ENCODE assay signal across 9 mouse cellular contexts in the genomic region with DNA sequence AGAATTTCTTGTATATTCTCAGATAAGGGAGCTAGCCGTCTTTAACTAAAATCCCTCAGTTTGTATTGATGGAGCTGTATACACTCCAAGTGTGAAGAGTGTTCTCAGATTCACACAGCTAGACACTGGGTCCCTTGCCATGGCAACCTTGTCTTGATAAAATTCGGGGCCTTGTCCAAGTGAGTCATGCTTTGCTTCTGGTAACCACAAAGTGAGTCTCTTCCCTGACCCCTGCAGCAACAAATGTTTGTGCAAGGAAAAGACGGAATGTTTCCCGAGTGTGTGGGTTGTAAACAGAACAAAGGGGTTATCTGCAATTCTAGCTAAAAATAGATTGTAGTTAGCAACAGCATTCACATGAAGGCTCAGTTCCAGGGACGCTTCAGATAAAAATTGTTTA.
DNase-seq lines count a peak whose midpoint lies in the region; ATAC-seq lines count a peak whose summit lies in the region.
"Had no signal": no experiment of that assay in that cellular context is flagged by ENCODE, and none has a peak within 500 bp of the region (broad histone marks: within the 10 kb centered on the region; RNA-seq: fewer than 3 reads in every experiment).

No protein-coding gene starts in this region.

- H3K36me3 ChIP-seq in heart, embryonic 11.5 days (ENCODE audit: control insufficient read depth, insufficient read depth, low read length): no peaks in the 10 kb centered on the region
- H3K36me3 ChIP-seq in limb, embryonic 10.5 days: no peaks in the 10 kb centered on the region
- H3K36me3 ChIP-seq: embryonic facial prominence, embryonic 12.5 days had no signal

- no peak overlapping the region for H3K4me2 ChIP-seq in heart, embryonic 11.5 days
- H3K4me2 ChIP-seq: embryonic facial prominence, embryonic 12.5 days had no signal

- no peak overlapping the region for H3K27ac ChIP-seq in heart, embryonic 11.5 days (ENCODE audit: low read depth, low read length)
- H3K27ac ChIP-seq in limb, embryonic 10.5 days: no peak overlapping the region
- H3K27ac ChIP-seq: embryonic facial prominence, embryonic 12.5 days had no signal

- H3K4me1 ChIP-seq in heart, embryonic 11.5 days (ENCODE audit: control insufficient read depth, insufficient read depth, low read length): peaks cover 3% of the 10 kb centered on the region; the same call in 1 of the 2 replicates
- H3K4me1 ChIP-seq in limb, embryonic 10.5 days: no peaks in the 10 kb centered on the region
- H3K4me1 ChIP-seq: embryonic facial prominence, embryonic 12.5 days had no signal

- no peaks in the 10 kb centered on the region for H3K9me3 ChIP-seq in heart, embryonic 11.5 days (replicated peaks; ENCODE audit: control insufficient read depth, low read length)
- no peaks in the 10 kb centered on the region for H3K9me3 ChIP-seq in limb, embryonic 10.5 days (replicated peaks)
- H3K9me3 ChIP-seq: embryonic facial prominence, embryonic 12.5 days had no signal

- DNase-seq in heart, adult 18-20 months: peak; percentile 60 to 73
- DNase-seq in 3134 (ENCODE audit: extremely low read depth, insufficient read length, low spot score): peak; percentile 24
- DNase-seq in brain, adult 2 months (ENCODE audit: low read depth, low spot score): peak; percentile 75
- DNase-seq in kidney, postnatal 36 days: peak; percentile 7 to 62
- no peak for DNase-seq in spleen, postnatal 14 days (ENCODE audit: low spot score in 2 of 2)
- no peak for DNase-seq in limb, embryonic 10.5 days (ENCODE audit: low spot score)
- DNase-seq in thymus, adult 18-20 months: no peak

- no peak for ATAC-seq in heart, embryonic 11.5 days (replicated peaks; ENCODE audit: insufficient number of reproducible peaks, low FRiP score, low TSS enrichment)

- 23% methylated on average over 5 of the region's 5 CpGs for whole genome bisulfite sequencing in heart, embryonic 11.5 days (ENCODE audit: insufficient replicate concordance)
- 78% methylated on average over 5 of the region's 5 CpGs for WGBS in limb, embryonic 10.5 days

- H3K4me3 ChIP-seq in heart, embryonic 11.5 days (ENCODE audit: low read depth, low read length): no peak overlapping the region
- H3K4me3 ChIP-seq in limb, embryonic 10.5 days: no peak overlapping the region
- H3K4me3 ChIP-seq: embryonic facial prominence, embryonic 12.5 days had no signal

- H3K27me3 ChIP-seq in heart, embryonic 11.5 days (ENCODE audit: control insufficient read depth, insufficient read depth, low read length): no peaks in the 10 kb centered on the region
- no peaks in the 10 kb centered on the region for H3K27me3 ChIP-seq in limb, embryonic 10.5 days (ENCODE audit: low read depth, poor library complexity, severe bottlenecking)
- H3K27me3 ChIP-seq: embryonic facial prominence, embryonic 12.5 days had no signal

- no peak overlapping the region for H3K9ac ChIP-seq in heart, embryonic 11.5 days (ENCODE audit: low read depth, low read length)
- H3K9ac ChIP-seq: embryonic facial prominence, embryonic 12.5 days had no signal

Comparison
In these comparisons a context has a peak if more than half of its experiments do, and no peak if none do; other contexts are left out.
1. DNase-seq: peak in heart, adult 18-20 months (2 of 2), 3134 (single experiment), brain, adult 2 months (single experiment) and kidney, postnatal 36 days (2 of 2); none in spleen, postnatal 14 days (0 of 2), limb, embryonic 10.5 days (single experiment) and thymus, adult 18-20 months (0 of 2).